Mouse (Mus musculus): ENCODE results near the gene Xlr3b.
"Not testable (repeated sequence)": the region's sequence is repeated elsewhere in the genome, so short reads cannot be mapped to it uniquely, and the experiment has no call there.

GRCm38 (mm10) chrX:73143218-73143618 lies 48.8 kb upstream of the Xlr3b start:
- not testable (repeated sequence) for TF ChIP-seq CTCF (conservative IDR thresholded peaks at IDR 0.05; ENCODE audit: low read length); POU5F1 (IDR thresholded peaks at IDR 0.05; ENCODE audit: borderline replicate concordance, low read length); NANOG (IDR thresholded peaks at IDR 0.05; ENCODE audit: borderline replicate concordance, low read length)

Measured in E14TG2a.4 (cell line).